Mouse (Mus musculus): Measurements from ENCODE around the gene Ly6g6c.
"Not testable (repeated sequence)": the region's sequence is repeated elsewhere in the genome, so short reads cannot be mapped to it uniquely, and the experiment has no call there.

The Ly6g6c gene

DNA sequence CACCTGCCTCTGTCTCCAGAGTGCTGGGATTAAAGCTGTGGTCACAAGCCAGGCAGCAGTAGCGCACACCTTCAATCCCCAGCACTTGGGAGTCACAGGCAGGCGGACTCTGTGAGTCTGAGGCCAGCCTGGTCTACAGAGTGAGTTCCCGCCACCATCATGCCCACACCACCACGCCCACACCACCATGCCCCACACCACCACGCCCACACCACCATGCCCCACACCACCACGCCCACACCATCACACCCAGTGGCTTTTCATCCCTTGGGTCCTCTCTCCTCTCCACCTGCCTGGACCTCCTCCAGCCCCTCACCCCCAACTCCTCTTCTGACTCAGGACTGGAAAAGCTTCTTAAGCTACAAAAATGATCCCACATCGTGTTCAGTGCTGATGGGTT lies 33.3 kb upstream of the Ly6g6c start:
- no peak for DNase-seq

DNA sequence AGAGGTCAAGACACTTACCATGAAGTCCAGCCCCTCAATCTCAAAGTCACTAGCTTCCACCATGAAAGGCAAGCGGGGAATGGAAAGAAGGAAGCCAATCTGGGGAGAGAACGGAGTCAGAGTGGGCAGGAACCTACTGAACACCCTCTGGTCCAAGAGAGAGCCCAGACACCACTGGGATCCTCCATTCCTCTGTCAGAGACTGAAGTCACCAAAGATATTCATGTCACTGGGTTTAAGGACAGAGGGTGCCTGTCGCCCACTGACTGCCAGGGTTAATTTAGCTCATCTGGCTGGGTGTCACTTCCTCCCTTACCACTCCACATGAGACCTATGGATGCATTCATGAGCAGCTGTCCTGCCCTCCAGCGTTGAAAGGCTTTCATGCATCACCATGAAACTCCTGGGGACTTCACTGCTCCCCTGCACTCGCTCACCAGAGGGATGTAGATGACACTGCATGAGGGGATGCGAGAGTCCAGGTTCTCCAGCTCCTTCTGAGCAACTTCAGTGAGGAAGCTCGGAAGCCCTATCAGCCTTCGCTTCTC lies 32.8 kb upstream of the Ly6g6c start:
- no peak for DNase-seq

- DNase-seq = not testable (repeated sequence)
Observed at GRCm38 (mm10) chr17:35033703-35034102, 31.5 kb upstream of the Ly6g6c start.

- DNase-seq = no peak
Observed at GRCm38 (mm10) chr17:35034896-35035295, 30.3 kb upstream of the Ly6g6c start.

GRCm38 (mm10) chr17:35039121-35039873 lies 25.9 kb upstream of the Ly6g6c start:
- DNase-seq = no peak

DNA sequence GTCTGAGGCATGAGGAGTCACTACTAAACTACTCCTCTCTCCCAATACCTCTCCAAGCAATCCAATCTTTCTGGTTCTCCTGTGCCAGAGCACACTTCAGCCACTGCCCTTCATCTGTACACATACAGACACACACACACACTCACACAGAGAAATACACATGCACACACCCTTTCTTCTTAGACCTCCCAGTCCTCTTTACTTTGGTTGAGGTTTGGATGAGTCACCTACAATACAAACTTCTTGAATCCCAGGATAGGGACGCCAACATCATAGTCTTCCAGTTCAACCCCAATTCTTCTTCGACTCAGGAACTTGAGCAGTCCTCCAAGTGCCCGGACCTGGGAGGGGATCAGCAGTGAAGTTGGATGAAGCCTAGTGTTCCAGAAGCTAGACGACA lies 21.4 kb upstream of the Ly6g6c start:
- no peak for DNase-seq

- DNase-seq = no peak
Observed at GRCm38 (mm10) chr17:35044904-35045806, 20.0 kb upstream of the Ly6g6c start.

DNA sequence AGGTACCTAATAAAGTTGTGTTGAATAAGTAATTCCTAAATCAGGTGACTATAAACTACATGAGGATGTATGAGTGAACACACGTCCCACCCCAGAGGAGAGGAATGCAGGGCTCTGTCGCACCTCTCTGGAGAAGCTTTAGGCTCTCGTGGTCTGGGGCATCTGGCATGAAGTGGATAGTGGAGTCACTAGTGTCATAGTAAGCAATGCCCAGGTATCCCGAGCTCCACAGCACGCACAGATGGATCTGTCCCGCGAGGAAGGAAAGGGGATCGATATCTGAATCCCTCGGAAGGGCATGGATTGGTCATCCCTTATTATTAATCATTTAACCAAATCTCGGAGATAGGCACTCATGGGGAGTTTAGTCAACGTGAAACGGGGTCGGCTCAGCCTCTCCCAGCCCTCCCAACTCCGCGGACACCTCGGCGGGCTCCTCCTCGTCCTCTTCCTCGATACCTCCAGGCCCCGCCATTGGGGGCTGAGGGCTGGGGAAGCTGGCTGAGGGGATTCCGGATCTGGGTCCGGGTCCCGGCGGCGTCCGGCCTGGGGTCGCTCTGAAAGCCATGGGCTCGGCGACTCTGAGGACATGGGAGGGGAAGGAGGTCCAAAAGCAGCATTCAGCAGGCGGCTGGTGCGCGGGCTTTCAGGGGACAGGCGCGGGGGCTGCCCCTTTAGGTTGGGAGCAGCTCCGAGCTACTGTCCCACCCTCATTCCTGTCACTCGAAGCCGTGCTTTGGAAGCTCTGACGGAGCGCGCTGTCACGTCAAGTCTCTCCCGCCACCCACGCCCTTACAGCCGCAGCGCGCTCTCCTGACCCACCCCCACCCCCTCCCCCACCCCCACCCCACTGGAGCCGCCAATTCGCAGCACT lies 19.1 kb upstream of the Ly6g6c start:
- no peak for DNase-seq

DNA sequence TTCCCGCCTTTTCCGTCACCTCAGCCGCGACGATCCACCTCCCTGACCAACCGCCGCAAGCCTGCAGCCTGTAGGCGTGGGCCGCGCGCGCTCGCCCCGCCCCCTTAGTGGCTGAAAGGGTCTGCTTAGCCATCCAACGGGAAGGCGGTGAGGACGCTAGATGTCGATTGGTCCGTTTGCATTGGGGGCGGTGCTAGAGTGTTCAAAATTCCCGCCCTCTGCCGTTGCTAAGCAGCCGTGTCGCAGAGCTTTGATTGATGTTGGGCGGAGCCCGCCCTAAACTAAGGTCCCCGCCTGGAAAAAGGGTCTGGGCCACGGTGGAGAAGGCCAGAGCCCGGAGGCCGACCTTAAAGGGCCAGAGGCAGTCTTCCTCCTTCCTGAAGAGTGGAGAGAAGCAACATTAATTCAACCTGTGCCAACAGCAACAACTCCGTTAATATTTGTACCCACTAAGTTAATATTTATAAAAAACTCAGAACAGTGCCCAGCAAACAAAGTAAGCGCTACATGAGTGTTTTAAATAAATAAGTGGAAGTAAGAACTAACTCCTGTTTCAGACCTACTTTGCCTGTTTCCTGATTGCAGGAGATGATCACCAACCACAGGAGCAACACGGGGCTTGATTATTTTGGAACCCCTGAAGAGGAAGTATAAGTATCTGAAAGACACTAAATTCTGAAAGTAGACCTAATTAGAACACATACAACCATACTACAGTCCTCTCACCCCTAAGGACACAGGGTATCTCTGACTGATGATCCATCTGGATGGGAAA lies 18.3 kb upstream of the Ly6g6c start, which contains the start of gene Msh5:
Gene Msh5 (minus strand): TSS at position 65 of the 775 bp plus-strand sequence.
- DNase-seq = peak; percentile 98

GRCm38 (mm10) chr17:35047688-35048087 lies 17.5 kb upstream of the Ly6g6c start:
- no peak for DNase-seq

DNA sequence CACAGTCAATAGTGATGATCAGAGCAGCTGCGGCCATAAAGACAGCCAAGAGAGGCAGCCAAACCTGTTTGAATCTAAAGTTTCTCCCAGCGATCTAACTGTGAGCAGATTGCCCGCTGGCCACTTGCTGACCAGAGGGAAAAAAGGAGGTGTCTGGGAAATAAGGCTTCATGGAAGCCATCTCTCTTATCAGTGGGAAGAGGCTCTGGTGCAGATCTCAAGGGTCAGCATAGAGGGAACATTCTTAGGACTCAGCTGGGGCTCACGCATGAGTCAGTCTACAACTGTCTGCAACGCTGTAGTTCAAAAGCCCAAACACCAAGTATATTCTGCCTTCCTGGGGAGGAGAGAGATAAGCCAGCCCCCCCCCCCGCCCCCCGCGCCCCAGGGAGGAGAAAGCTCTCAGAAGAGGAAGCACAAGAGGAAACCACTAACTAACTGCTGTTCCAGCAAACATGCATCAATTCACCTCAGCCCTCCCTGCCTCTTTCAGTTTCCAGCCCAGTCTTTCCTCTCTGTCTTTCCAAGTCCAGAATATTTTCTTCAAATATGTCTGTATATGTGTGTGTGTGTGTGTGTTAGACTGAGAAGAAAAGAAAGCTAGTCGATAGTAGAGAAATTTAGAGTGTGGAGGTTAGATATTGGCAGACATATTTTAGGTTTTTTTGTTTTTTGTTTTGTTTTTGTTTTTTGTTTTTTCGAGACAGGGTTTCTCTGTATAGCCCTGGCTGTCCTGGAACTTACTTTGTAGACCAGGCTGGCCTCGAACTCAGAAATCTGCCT lies 16.8 kb upstream of the Ly6g6c start:
- no peak for DNase-seq

- no peak for DNase-seq
Observed at GRCm38 (mm10) chr17:35048932-35049440, 16.2 kb upstream of the Ly6g6c start.

DNA sequence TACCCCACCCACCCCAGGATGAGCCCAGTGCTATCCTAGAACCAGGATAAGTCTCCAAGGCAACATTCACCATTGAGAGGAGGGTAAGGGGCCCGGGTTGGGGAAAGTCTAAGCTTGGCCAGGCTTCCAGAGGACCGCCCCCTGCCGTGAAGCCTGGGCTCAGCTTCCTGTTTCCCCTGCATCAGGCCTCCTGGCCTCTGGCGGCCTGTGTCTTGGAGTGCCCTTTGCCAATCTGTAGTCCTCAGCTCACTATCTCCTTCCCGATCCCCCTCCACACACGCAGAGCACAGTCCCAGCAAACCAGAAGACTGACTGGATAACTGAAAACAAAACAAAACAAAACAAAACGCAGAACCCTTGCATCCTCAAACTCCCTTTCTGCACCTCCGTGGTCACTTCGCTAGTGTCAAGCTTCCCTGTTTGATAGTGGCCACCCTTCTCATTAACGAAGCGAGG lies 15.6 kb upstream of the Ly6g6c start, which contains the start of gene Clic1:
Gene Clic1 (plus strand): TSS at position 406 of the 456 bp plus-strand sequence.
- no peak for DNase-seq

- peak in 1 of 2 experiments; percentile 49 for DNase-seq
Observed at GRCm38 (mm10) chr17:35050126-35050750, 14.9 kb upstream of the Ly6g6c start.

DNA sequence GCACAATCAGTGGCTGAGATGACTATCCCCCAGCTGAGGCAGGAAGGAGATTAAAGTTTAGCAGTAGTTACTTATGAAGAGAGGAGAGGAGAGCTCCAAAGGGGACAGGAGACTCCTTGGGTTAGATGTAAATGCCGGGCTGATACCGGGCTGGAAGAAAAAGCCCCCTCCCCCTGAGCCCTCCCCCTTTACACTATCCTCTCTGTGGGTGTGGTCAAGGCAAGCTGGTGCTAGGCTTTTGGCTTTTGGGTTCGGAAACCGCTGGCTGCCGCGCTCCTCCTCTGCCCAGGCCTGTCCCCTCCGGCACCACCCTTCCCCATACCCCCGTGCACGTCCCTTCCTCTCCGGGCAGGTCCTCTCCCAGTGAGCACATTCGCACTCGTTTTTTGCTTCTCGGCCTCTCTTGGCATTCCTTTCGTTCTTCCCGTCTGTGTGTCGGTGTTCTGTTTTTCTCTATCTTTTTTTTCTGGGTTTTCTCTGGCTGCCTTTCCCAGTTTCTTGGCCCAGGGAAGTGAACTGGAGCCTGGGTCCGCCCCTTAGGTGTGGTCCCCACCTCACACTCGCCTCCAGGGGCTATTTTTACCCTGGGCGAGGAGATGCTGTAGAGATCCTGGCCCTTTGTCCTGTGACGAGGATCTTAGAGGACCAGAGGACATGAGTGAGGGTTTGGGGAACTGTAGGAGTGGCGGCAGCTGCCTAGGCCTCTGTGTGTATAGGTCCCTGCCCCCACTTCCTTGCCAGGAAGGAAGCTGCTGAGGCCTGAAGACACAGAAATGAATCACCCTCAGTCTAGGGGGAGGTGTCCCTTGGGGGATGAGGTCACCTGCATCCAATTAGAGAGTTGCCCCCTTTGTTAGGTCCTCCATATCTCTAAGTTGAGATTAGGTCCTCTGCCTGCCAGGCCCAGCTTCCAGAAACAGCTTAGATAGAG lies 13.8 kb upstream of the Ly6g6c start:
- peak; percentile 68 to 80 for DNase-seq

GRCm38 (mm10) chr17:35052271-35052798 lies 12.9 kb upstream of the Ly6g6c start:
- no peak for DNase-seq

DNA sequence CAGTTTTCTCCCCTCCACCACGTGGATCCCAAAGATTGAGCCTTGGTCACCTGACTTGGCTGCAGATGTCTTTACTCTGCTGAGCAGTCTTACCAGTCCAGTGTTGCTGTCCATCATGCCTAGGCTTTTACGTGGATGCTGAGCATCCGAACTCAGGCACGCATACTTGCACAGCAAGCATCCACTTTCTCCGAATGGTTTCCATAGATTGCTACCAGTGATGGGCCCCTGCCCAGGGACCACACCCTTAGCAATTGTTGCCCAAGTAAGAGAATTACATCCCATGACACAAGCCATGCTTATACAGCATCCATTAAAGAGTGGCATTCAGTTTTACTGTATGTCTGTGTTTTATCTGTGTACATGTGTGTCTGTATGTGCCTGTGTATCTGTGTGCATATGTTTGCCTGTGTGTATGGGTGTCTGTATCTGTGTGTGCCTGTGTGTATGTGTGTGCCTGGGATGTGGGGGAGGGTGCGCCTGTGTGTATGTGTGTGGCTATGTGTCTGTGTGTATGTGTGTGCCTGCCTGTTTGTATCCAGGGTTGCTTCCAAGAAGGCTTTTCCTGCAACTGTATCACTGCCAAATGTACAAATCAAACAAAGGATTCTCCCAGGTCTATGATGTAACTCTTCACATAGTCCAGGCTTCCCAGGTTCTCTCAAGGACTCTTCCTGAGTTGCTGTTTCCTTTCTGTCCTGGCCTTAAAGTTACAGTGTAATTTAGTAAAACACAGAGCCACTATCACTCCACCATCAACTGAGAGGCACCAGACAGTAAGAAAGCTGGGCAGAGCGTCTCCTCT lies 9.3 kb upstream of the Ly6g6c start:
- DNase-seq = no peak

GRCm38 (mm10) chr17:35057090-35057489 lies 8.1 kb upstream of the Ly6g6c start:
- no peak for DNase-seq
